Comparison of ENCODE assay signal across 8 mouse cellular contexts in the genomic region with DNA sequence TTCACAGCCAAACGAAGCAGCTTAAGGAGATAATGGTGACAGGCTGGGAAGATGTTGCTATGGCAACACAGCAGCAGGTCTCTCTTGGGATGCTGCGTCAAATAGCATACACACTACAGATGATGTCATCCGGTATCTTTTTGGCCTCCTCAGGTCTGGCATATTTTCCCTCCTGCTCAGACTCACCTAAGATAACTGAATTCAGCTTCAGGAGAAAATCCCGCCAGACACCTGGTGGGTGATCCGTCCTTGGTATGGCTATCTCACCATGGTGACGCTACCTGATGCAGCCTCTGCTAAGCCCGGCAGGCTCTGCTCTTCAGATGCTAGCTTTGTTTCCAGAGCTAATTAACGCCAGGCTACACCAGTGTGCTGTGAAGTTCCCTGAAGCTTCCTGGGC. TPM values are rescaled to one million over a fixed set of nuclear protein-coding genes. Genes with fewer than 3 reads are reported as not detected.
DNase-seq lines count a peak whose midpoint lies in the region; ATAC-seq lines count a peak whose summit lies in the region.

No protein-coding gene starts in this region.

- H3K27me3 ChIP-seq in hindbrain, embryonic 10.5 days (ENCODE audit: insufficient read depth, poor library complexity, severe bottlenecking) = peaks cover 10% of the 10 kb centered on the region
- peaks cover 13% of the 10 kb centered on the region; the same call in 1 of the 2 replicates for H3K27me3 ChIP-seq in midbrain, embryonic 10.5 days (ENCODE audit: low read depth, poor library complexity, severe bottlenecking)
- no peaks in the 10 kb centered on the region; the same call in 1 of the 2 replicates for H3K27me3 ChIP-seq in liver, embryonic 11.5 days (replicated peaks; ENCODE audit: control insufficient read depth, insufficient read depth, low read length)

- H3K4me2 ChIP-seq in liver, embryonic 11.5 days = no peak overlapping the region

- WGBS in hindbrain, embryonic 10.5 days = 9% methylated on average over 8 of the region's 8 CpGs
- 5% methylated on average over 8 of the region's 8 CpGs for WGBS in midbrain, embryonic 10.5 days
- 36% methylated on average over 8 of the region's 8 CpGs for WGBS in liver, embryonic 11.5 days

- H3K27ac ChIP-seq in hindbrain, embryonic 10.5 days = peak overlapping the region; percentile 90
- peak overlapping the region; percentile 94 for H3K27ac ChIP-seq in midbrain, embryonic 10.5 days (replicated peaks)
- H3K27ac ChIP-seq in liver, embryonic 11.5 days (ENCODE audit: low read depth, low read length) = no peak overlapping the region

- no peaks in the 10 kb centered on the region for H3K9me3 ChIP-seq in hindbrain, embryonic 10.5 days
- no peaks in the 10 kb centered on the region for H3K9me3 ChIP-seq in midbrain, embryonic 10.5 days (replicated peaks)
- H3K9me3 ChIP-seq in liver, embryonic 11.5 days (ENCODE audit: control insufficient read depth, low read length) = no peaks in the 10 kb centered on the region

- intact Hi-C loops in heart, postnatal 36 days (cut with DNase I) = no loop called here

- peak; percentile 61 for DNase-seq in layer of hippocampus, adult 11-12 months (ENCODE audit: low spot score)
- DNase-seq in layer of hippocampus, postnatal 25 days (ENCODE audit: extremely low spot score in 1 of 2, low spot score in 1 of 2) = no peak
- peak; percentile 52 for DNase-seq in hindbrain, embryonic 10.5 days (ENCODE audit: low spot score)
- peak; percentile 67 for DNase-seq in midbrain, embryonic 10.5 days (ENCODE audit: low spot score)
- DNase-seq in telencephalon, adult 2 months (ENCODE audit: low read depth, low spot score) = peak; percentile 95
- DNase-seq in lung, adult 18-20 months = no peak
- DNase-seq in liver, embryonic 11.5 days (ENCODE audit: low spot score) = no peak
- no peak for DNase-seq in heart, postnatal 36 days

- ATAC-seq in liver, embryonic 11.5 days (replicated peaks; ENCODE audit: low FRiP score) = no peak

- H3K4me1 ChIP-seq in hindbrain, embryonic 10.5 days (replicated peaks) = peaks cover 73% of the 10 kb centered on the region
- peaks cover 74% of the 10 kb centered on the region for H3K4me1 ChIP-seq in midbrain, embryonic 10.5 days
- peaks cover 9% of the 10 kb centered on the region; the same call in 1 of the 2 replicates for H3K4me1 ChIP-seq in liver, embryonic 11.5 days (replicated peaks; ENCODE audit: control insufficient read depth, insufficient read depth, low read length)

- H3K36me3 ChIP-seq in hindbrain, embryonic 10.5 days = no peaks in the 10 kb centered on the region
- no peaks in the 10 kb centered on the region for H3K36me3 ChIP-seq in midbrain, embryonic 10.5 days
- no peaks in the 10 kb centered on the region for H3K36me3 ChIP-seq in liver, embryonic 11.5 days (ENCODE audit: control insufficient read depth, insufficient read depth, low read length)

- H3K9ac ChIP-seq in liver, embryonic 11.5 days (ENCODE audit: low read depth, low read length) = no peak overlapping the region

- H3K4me3 ChIP-seq in hindbrain, embryonic 10.5 days = peak overlapping the region; percentile 18; the same call in 1 of the 2 replicates
- H3K4me3 ChIP-seq in midbrain, embryonic 10.5 days = peak overlapping the region; percentile 44
- no peak overlapping the region for H3K4me3 ChIP-seq in liver, embryonic 11.5 days (ENCODE audit: low read depth, low read length)

RNA-seq across cellular contexts. Expression of a gene that starts 12.8 kb away (rescaled TPM):
- total RNA-seq in layer of hippocampus, postnatal 25 days (2021) = under 1 TPM; 0.34 to 0.82 TPM
- 0.42 and 0.82 TPM in 2 replicates for polyA plus RNA-seq in hindbrain, embryonic 10.5 days (2016; fragmentation: Nextera tagmentation; extraction: Ambion mirVana)
- 0.43 and 0.46 TPM in 2 replicates for polyA plus RNA-seq in midbrain, embryonic 10.5 days (2016; fragmentation: Nextera tagmentation; extraction: Ambion mirVana)
- polyA plus RNA-seq in liver, embryonic 11.5 days (2014; fragmentation: Nextera tagmentation; extraction: Ambion mirVana) = 0.29 and 0.43 TPM in 2 replicates
- total RNA-seq in heart, postnatal 36 days (2021) = under 1 TPM; 0.30 to 0.75 TPM

RNA-seq across cellular contexts. Expression of a gene that starts 31.3 kb away (rescaled TPM):
- 10 to 100 TPM; 22.8 to 23.6 TPM for total RNA-seq in layer of hippocampus, postnatal 25 days (2021)
- 0.44 and 0.89 TPM in 2 replicates for polyA plus RNA-seq in hindbrain, embryonic 10.5 days (2016; fragmentation: Nextera tagmentation; extraction: Ambion mirVana)
- polyA plus RNA-seq in midbrain, embryonic 10.5 days (2016; fragmentation: Nextera tagmentation; extraction: Ambion mirVana) = 0.73 and 0.86 TPM in 2 replicates
- 0.05 and 0.13 TPM in 2 replicates for polyA plus RNA-seq in liver, embryonic 11.5 days (2014; fragmentation: Nextera tagmentation; extraction: Ambion mirVana)
- total RNA-seq in heart, postnatal 36 days (2021) = under 1 TPM; 0.17 to 0.22 TPM

RNA-seq across cellular contexts. Expression of a gene that starts 57.7 kb away (rescaled TPM):
- 10 to 100 TPM; 55.7 to 58.0 TPM for total RNA-seq in layer of hippocampus, postnatal 25 days (2021)
- polyA plus RNA-seq in hindbrain, embryonic 10.5 days (2016; fragmentation: Nextera tagmentation; extraction: Ambion mirVana) = 76.0 and 97.4 TPM in 2 replicates
- 67.1 and 81.1 TPM in 2 replicates for polyA plus RNA-seq in midbrain, embryonic 10.5 days (2016; fragmentation: Nextera tagmentation; extraction: Ambion mirVana)
- 73.2 and 83.3 TPM in 2 replicates for polyA plus RNA-seq in liver, embryonic 11.5 days (2014; fragmentation: Nextera tagmentation; extraction: Ambion mirVana)
- total RNA-seq in heart, postnatal 36 days (2021) = 10 to 100 TPM; 13.9 to 16.6 TPM

Comparison
In these comparisons a context has a peak if more than half of its experiments do, and no peak if none do; other contexts are left out.
1. DNase-seq: peak in layer of hippocampus, adult 11-12 months (single experiment), hindbrain, embryonic 10.5 days (single experiment), midbrain, embryonic 10.5 days (single experiment) and telencephalon, adult 2 months (single experiment); none in layer of hippocampus, postnatal 25 days (0 of 2), lung, adult 18-20 months (0 of 2), liver, embryonic 11.5 days (single experiment) and heart, postnatal 36 days (0 of 2).